Mouse (Mus musculus) hindbrain, embryonic 16.5 days (tissue): ENCODE measurements around the gene Slc7a8. TPM values are rescaled to one million over a fixed set of nuclear protein-coding genes. Genes with fewer than 3 reads are reported as not detected.

Experiments used
- ATAC-seq: fragments of 200-750 bp; cut with Nextera tagmentation; 2 replicates; pipeline ENCODE4 v1.8.0; 2017; ENCODE audit warnings: moderate TSS enrichment, moderate library complexity
- H3K27ac ChIP-seq: fragments of 300-500 bp; sonication (generic); 2 replicates; pipeline ENCODE4 v1.5.1; 2014; ENCODE audit warnings: low read depth, mild to moderate bottlenecking, control low read depth, low read length, moderate library complexity
- H3K27me3 ChIP-seq: fragments of 300-500 bp; sonication (generic); replicated peaks from 2 replicates; pipeline ENCODE4 v1.6.1; 2014; ENCODE audit warnings: low read length; ENCODE audit not compliant: control insufficient read depth, insufficient read depth
- H3K36me3 ChIP-seq: fragments of 300-500 bp; sonication (generic); 2 replicates; pipeline ENCODE4 v1.6.1; 2014; ENCODE audit warnings: mild to moderate bottlenecking, low read length, moderate library complexity, mixed read lengths; ENCODE audit not compliant: control insufficient read depth, insufficient read depth
- H3K4me1 ChIP-seq: fragments of 300-500 bp; sonication (generic); 2 replicates; pipeline ENCODE4 v1.6.1; 2014; ENCODE audit warnings: low read depth, low read length; ENCODE audit not compliant: control insufficient read depth, insufficient read depth
- H3K4me2 ChIP-seq: fragments of 300-500 bp; sonication (generic); 2 replicates; pipeline ENCODE4 v1.6.1; 2014; ENCODE audit warnings: mild to moderate bottlenecking, low read length, control low read depth, moderate library complexity
- H3K4me3 ChIP-seq: fragments of 300-500 bp; sonication (generic); 2 replicates; pipeline ENCODE4 v1.5.1; 2014; ENCODE audit warnings: mild to moderate bottlenecking, low read length, control low read depth, moderate library complexity
- H3K9ac ChIP-seq: fragments of 300-500 bp; sonication (generic); 2 replicates; pipeline ENCODE4 v1.6.1; 2014; ENCODE audit warnings: low read depth, mild to moderate bottlenecking, control low read depth, low read length, moderate library complexity
- H3K9me3 ChIP-seq: fragments of 300-500 bp; sonication (generic); 2 replicates; pipeline ENCODE4 v1.6.1; 2014; ENCODE audit warnings: mild to moderate bottlenecking, low read length, moderate library complexity; ENCODE audit not compliant: control insufficient read depth
- WGBS: fragments of 180-500 bp; shearing (Covaris S2); extraction: QIAGEN DNeasy Blood & Tissue Kit; methylation state at CpG from one replicate; pipeline ENCODE4 v1.1.7; 2014; 5-methylcytosine and 5-hydroxymethylcytosine counted together
- polyA plus RNA-seq: library from polyadenylated mRNA; unstranded; fragments of >200 nt; fragmentation: Nextera tagmentation; extraction: Ambion mirVana; gene quantifications from 2 replicates; pipeline ENCODE4 v1.2.1, GENCODE M21; 2015

Slc7a8 gene
- polyA plus RNA-seq, 1 experiment from 2014 or later: 8.6 TPM

- H3K4me3 ChIP-seq: no peak overlapping the region
- no peak overlapping the region for H3K4me2 ChIP-seq
- H3K36me3 ChIP-seq: no peaks in the 10 kb centered on the region
- H3K27ac ChIP-seq: no peak overlapping the region
- H3K27me3 ChIP-seq: no peaks in the 10 kb centered on the region
- WGBS: 79% methylated on average over 4 of the region's 4 CpGs
- H3K9me3 ChIP-seq: no peaks in the 10 kb centered on the region
- ATAC-seq: no peak
- no peak overlapping the region for H3K9ac ChIP-seq
- H3K4me1 ChIP-seq: peaks cover 7% of the 10 kb centered on the region
These were observed 46.5 kb downstream of the Slc7a8 start for GRCm38 (mm10) chr14:54735221-54735620.

- WGBS: 75% methylated on average over 4 of the region's 4 CpGs
- peaks cover 7% of the 10 kb centered on the region for H3K4me1 ChIP-seq
- H3K4me3 ChIP-seq: no peak overlapping the region
- no peak overlapping the region for H3K4me2 ChIP-seq
- H3K27ac ChIP-seq: no peak overlapping the region
- no peaks in the 10 kb centered on the region for H3K9me3 ChIP-seq
- H3K27me3 ChIP-seq: no peaks in the 10 kb centered on the region
- no peak overlapping the region for H3K9ac ChIP-seq
- no peak for ATAC-seq
- H3K36me3 ChIP-seq: no peaks in the 10 kb centered on the region
These were observed 47.7 kb downstream of the Slc7a8 start for GRCm38 (mm10) chr14:54734004-54734403.

GRCm38 (mm10) chr14:54732206-54732605 lies 49.5 kb downstream of the Slc7a8 start:
- Histone ChIP-seq H3K4me1 (peaks cover 7% of the 10 kb centered on the region), H3K27ac (no peak overlapping the region), H3K4me3 (no peak overlapping the region), H3K4me2 (no peak overlapping the region), H3K9me3 (no peaks in the 10 kb centered on the region), H3K36me3 (no peaks in the 10 kb centered on the region), H3K27me3 (no peaks in the 10 kb centered on the region), H3K9ac (no peak overlapping the region)
- 90% methylated on average over 8 of the region's 8 CpGs for WGBS
- ATAC-seq: no peak

- WGBS: 86% methylated on average over 6 of the region's 6 CpGs
- Histone ChIP-seq H3K9me3 (no peaks in the 10 kb centered on the region), H3K36me3 (0 out of 2 replicates have a peak, but pooled peaks cover 1% of the 10 kb centered on the region), H3K27ac (no peak overlapping the region), H3K4me3 (no peak overlapping the region), H3K27me3 (no peaks in the 10 kb centered on the region), H3K4me2 (no peak overlapping the region), H3K4me1 (no peaks in the 10 kb centered on the region), H3K9ac (no peak overlapping the region)
- no peak for ATAC-seq
These were observed 51.4 kb downstream of the Slc7a8 start for GRCm38 (mm10) chr14:54730305-54730704.

- ATAC-seq: no peak
- H3K4me1 ChIP-seq: no peaks in the 10 kb centered on the region
- H3K27me3 ChIP-seq: no peaks in the 10 kb centered on the region
- WGBS: 67% methylated on average over 13 of the region's 13 CpGs
- H3K4me3 ChIP-seq: no peak overlapping the region
- H3K9ac ChIP-seq: no peak overlapping the region
- H3K27ac ChIP-seq: no peak overlapping the region
- H3K4me2 ChIP-seq: no peak overlapping the region
- H3K36me3 ChIP-seq: 0 out of 2 replicates have a peak, but pooled peaks cover 4% of the 10 kb centered on the region
- no peaks in the 10 kb centered on the region for H3K9me3 ChIP-seq
These were observed 52.7 kb downstream of the Slc7a8 start for GRCm38 (mm10) chr14:54728823-54729653.

- Histone ChIP-seq H3K27ac (no peak overlapping the region), H3K9me3 (no peaks in the 10 kb centered on the region), H3K9ac (no peak overlapping the region), H3K4me1 (no peaks in the 10 kb centered on the region), H3K4me2 (no peak overlapping the region), H3K36me3 (0 out of 2 replicates have a peak, but pooled peaks cover 4% of the 10 kb centered on the region), H3K27me3 (no peaks in the 10 kb centered on the region), H3K4me3 (no peak overlapping the region)
- 78% methylated on average over 5 of the region's 5 CpGs for WGBS
- no peak for ATAC-seq
These were observed 54.2 kb downstream of the Slc7a8 start for GRCm38 (mm10) chr14:54727565-54727964.

GRCm38 (mm10) chr14:54724049-54724448 lies 57.7 kb downstream of the Slc7a8 start:
- H3K9ac ChIP-seq: no peak overlapping the region
- H3K9me3 ChIP-seq: no peaks in the 10 kb centered on the region
- no peaks in the 10 kb centered on the region for H3K27me3 ChIP-seq
- H3K27ac ChIP-seq: no peak overlapping the region
- H3K36me3 ChIP-seq: 0 out of 2 replicates have a peak, but pooled peaks cover 4% of the 10 kb centered on the region
- no peaks in the 10 kb centered on the region for H3K4me1 ChIP-seq
- ATAC-seq: no peak
- no peak overlapping the region for H3K4me2 ChIP-seq
- H3K4me3 ChIP-seq: no peak overlapping the region
- 86% methylated on average over 6 of the region's 6 CpGs for WGBS

GRCm38 (mm10) chr14:54721711-54722110 lies 60.0 kb downstream of the Slc7a8 start:
- WGBS: 74% methylated on average over 10 of the region's 10 CpGs
- no peak overlapping the region for H3K9ac ChIP-seq
- no peak for ATAC-seq

GRCm38 (mm10) chr14:54720654-54721350 lies 60.9 kb downstream of the Slc7a8 start:
- Histone ChIP-seq H3K9me3 (no peaks in the 10 kb centered on the region), H3K27me3 (no peaks in the 10 kb centered on the region), H3K4me1 (no peaks in the 10 kb centered on the region), H3K4me3 (no peak overlapping the region), H3K36me3 (0 out of 2 replicates have a peak, but pooled peaks cover 4% of the 10 kb centered on the region), H3K9ac (no peak overlapping the region), H3K27ac (no peak overlapping the region), H3K4me2 (no peak overlapping the region)
- ATAC-seq: no peak
- 94% methylated on average over 7 of the region's 7 CpGs for WGBS

More at GRCm38 (mm10) chr14:54721711-54722110, 60.0 kb downstream of the Slc7a8 start:
- Histone ChIP-seq H3K36me3 (0 out of 2 replicates have a peak, but pooled peaks cover 4% of the 10 kb centered on the region), H3K4me1 (no peaks in the 10 kb centered on the region), H3K4me2 (no peak overlapping the region), H3K27ac (no peak overlapping the region), H3K27me3 (no peaks in the 10 kb centered on the region), H3K9me3 (no peaks in the 10 kb centered on the region), H3K4me3 (no peak overlapping the region)
